Mouse (Mus musculus) bone marrow, adult 2 months (tissue): Measurements from ENCODE around the gene Cln6.

ENCODE experiments used
- CTCF ChIP-seq: fragments of 200-500 bp; IDR thresholded peaks from 2 replicates; pipeline ENCODE4 v1.5.1; 2011; ENCODE audit warnings: low read length, control low read depth; ENCODE audit not compliant: control insufficient read depth, insufficient read depth
- POLR2A ChIP-seq: fragments of 200-500 bp; IDR thresholded peaks from 2 replicates; pipeline ENCODE4 v1.6.1; 2011; ENCODE audit warnings: low read depth, mild to moderate bottlenecking, control low read depth, low read length, borderline replicate concordance; ENCODE audit not compliant: control insufficient read depth

GRCm38 (mm10) chr9:62810095-62810494, 28.5 kb upstream of the Cln6 start:
- TF ChIP-seq CTCF (no peak), POLR2A (no peak)
